ENCODE assay signal across 8 mouse cellular contexts in the genomic region with DNA sequence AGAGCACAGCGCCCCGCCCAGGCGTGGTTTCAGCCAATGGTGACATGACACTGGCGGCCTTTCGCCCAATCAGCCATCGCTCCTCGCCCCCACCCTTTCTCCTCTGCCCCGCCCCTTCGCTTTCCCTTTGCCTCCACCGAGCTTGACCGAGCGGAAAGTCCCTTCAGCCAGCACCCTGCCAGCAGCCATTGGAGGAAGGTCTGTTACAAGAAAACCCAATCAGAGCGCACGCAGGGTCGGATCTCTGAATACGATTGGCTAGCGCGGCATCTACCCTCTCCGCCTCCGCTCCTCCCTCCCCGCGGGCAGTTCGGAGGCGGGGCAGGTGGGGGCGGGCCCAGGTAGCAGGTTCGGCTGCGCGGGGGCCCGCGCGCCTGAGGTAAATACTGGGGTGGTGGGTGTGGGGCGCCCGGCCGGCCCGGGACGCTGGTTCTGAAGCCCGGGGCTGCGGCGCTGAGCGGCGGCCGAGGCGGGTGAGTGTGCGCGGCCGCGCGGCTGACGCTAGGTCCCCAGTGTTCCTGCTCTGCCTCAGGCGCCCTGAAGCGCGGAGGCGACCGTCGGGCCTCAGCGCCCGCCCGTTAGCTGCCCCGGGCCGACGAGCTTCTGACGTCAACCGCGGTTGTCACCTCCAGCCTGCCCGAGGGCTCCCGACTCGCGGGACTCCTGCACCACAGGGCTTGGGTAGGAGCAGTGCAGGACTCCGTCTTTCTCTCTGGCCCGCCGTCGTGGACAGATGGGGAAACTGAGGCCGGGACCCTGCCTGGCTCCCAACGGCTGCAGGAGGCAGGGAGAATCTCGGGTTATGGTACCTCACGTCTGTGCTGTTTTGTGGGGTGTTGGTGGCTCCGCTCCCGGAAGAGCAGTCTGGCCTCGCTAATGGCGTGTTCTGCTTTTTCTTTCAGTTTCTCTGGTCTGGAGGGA. TPM values are rescaled to one million over a fixed set of nuclear protein-coding genes. Genes with fewer than 3 reads are reported as not detected.
DNase-seq lines count a peak whose midpoint lies in the region; ATAC-seq and TF ChIP-seq lines count a peak whose summit lies in the region.

A gene (plus strand): TSS at position 308 of the 921 bp plus-strand sequence.

- DNase-seq in CH12.LX (ENCODE audit: extremely low read depth), result peak; percentile 99
- peak; percentile 97 for DNase-seq in c-Kit-positive CD71-positive TER-119-negative erythroid progenitor cells, embryonic 14.5 days (ENCODE audit: low read depth)
- DNase-seq in forebrain, embryonic 11.5 days (ENCODE audit: low spot score), result peak; percentile 99
- peak; percentile 99 for DNase-seq in kidney, postnatal 36 days
- DNase-seq in telencephalon, adult 2 months (ENCODE audit: low read depth, low spot score), result peak; percentile 99

- TF ChIP-seq EP300 in CH12.LX (IDR thresholded peaks at IDR 0.05; ENCODE audit: low read length), result no peak

- dilution Hi-C loops in CH12.LX (cut with MboI; ENCODE audit: extremely low pct_ligation_motif_present, extremely low pct_unique_long_range_greater_than_20kb, low sequenced_read_pairs), result no loop called here

- H3K4me1 ChIP-seq in CH12.LX (ENCODE audit: control insufficient read depth in 1 of 2, insufficient read depth in 2 of 2), result peaks cover 4 to 53% of the 10 kb centered on the region in 2 experiments
- no peaks in the 10 kb centered on the region for H3K4me1 ChIP-seq in forebrain, embryonic 11.5 days (replicated peaks; ENCODE audit: control insufficient read depth, insufficient read depth, low read length)
- peaks cover 8% of the 10 kb centered on the region for H3K4me1 ChIP-seq in heart, embryonic 16.5 days (ENCODE audit: control insufficient read depth, insufficient read depth, low read length)
- peaks cover 25% of the 10 kb centered on the region for H3K4me1 ChIP-seq in liver, embryonic 15.5 days (replicated peaks)
- H3K4me1 ChIP-seq in neural tube, embryonic 12.5 days, result peaks cover 10% of the 10 kb centered on the region

- peaks cover 21% of the 10 kb centered on the region for H3K79me2 ChIP-seq in CH12.LX (replicated peaks; ENCODE audit: control insufficient read depth, extremely low read depth, insufficient read depth, poor library complexity, severe bottlenecking)

- peak within 1 kb of the TSS; percentile 99 for H3K4me2 ChIP-seq in CH12.LX (ENCODE audit: insufficient read depth, low read depth, poor library complexity, severe bottlenecking)
- H3K4me2 ChIP-seq in forebrain, embryonic 11.5 days (ENCODE audit: low read depth, low read length, severe bottlenecking), result peak within 1 kb of the TSS; percentile 82
- H3K4me2 ChIP-seq in heart, embryonic 16.5 days (ENCODE audit: low read depth, low read length), result peak within 1 kb of the TSS; percentile 82
- peak within 1 kb of the TSS; percentile 93 for H3K4me2 ChIP-seq in liver, embryonic 15.5 days
- H3K4me2 ChIP-seq in neural tube, embryonic 12.5 days (replicated peaks), result peak within 1 kb of the TSS; percentile 85

- H3K9ac ChIP-seq in CH12.LX (ENCODE audit: insufficient read depth, low read depth), result peak within 1 kb of the TSS; percentile 75
- peak within 1 kb of the TSS; percentile 62 for H3K9ac ChIP-seq in forebrain, embryonic 11.5 days (ENCODE audit: low read length)
- peak within 1 kb of the TSS; percentile 91 for H3K9ac ChIP-seq in heart, embryonic 16.5 days (ENCODE audit: low read length)
- peak within 1 kb of the TSS; percentile 82 for H3K9ac ChIP-seq in liver, embryonic 15.5 days
- peak within 1 kb of the TSS; percentile 79 for H3K9ac ChIP-seq in neural tube, embryonic 12.5 days

- peak within 1 kb of the TSS; percentile 93 for H3K27ac ChIP-seq in CH12.LX (ENCODE audit: insufficient read depth, low read depth)
- H3K27ac ChIP-seq in forebrain, embryonic 11.5 days (ENCODE audit: low read depth, low read length), result no peak within 1 kb of the TSS
- H3K27ac ChIP-seq in heart, embryonic 16.5 days (ENCODE audit: low read length), result peak within 1 kb of the TSS; percentile 82
- H3K27ac ChIP-seq in liver, embryonic 15.5 days (replicated peaks), result peak within 1 kb of the TSS; percentile 81
- peak within 1 kb of the TSS; percentile 53 for H3K27ac ChIP-seq in neural tube, embryonic 12.5 days

- peak; percentile 65 for TF ChIP-seq POLR2A in CH12.LX (IDR thresholded peaks at IDR 0.05; ENCODE audit: low read depth, low read length)

- H3K27me3 ChIP-seq in CH12.LX (replicated peaks), result no peaks in the 10 kb centered on the region
- H3K27me3 ChIP-seq in forebrain, embryonic 11.5 days (ENCODE audit: control insufficient read depth, insufficient read depth, low read length), result no peaks in the 10 kb centered on the region
- no peaks in the 10 kb centered on the region for H3K27me3 ChIP-seq in heart, embryonic 16.5 days (ENCODE audit: control insufficient read depth, insufficient read depth, low read length)
- no peaks in the 10 kb centered on the region for H3K27me3 ChIP-seq in liver, embryonic 15.5 days
- 0 out of 2 replicates have a peak, but pooled peaks cover 5% of the 10 kb centered on the region for H3K27me3 ChIP-seq in neural tube, embryonic 12.5 days (replicated peaks)

- in situ Hi-C loops in CH12.LX (cut with MboI; ENCODE audit: low pct_ligation_motif_present, low pct_unique_long_range_greater_than_20kb, low sequenced_read_pairs), result no loop called here

- peak within 1 kb of the TSS; percentile 91 to 100 (median 95) for H3K4me3 ChIP-seq in CH12.LX (replicated peaks in 1 of 3; ENCODE audit: low read depth in 2 of 3, low read length in 2 of 3, poor library complexity in 1 of 3)
- H3K4me3 ChIP-seq in forebrain, embryonic 11.5 days (ENCODE audit: low read depth, low read length), result peak within 1 kb of the TSS; percentile 64
- peak within 1 kb of the TSS; percentile 90 for H3K4me3 ChIP-seq in heart, embryonic 16.5 days (ENCODE audit: low read length)
- peak within 1 kb of the TSS; percentile 92 for H3K4me3 ChIP-seq in liver, embryonic 15.5 days (replicated peaks)
- peak within 1 kb of the TSS; percentile 83 for H3K4me3 ChIP-seq in neural tube, embryonic 12.5 days

- peak; percentile 98 for ATAC-seq in forebrain, embryonic 11.5 days (replicated peaks; ENCODE audit: low FRiP score)
- peak; percentile 98 for ATAC-seq in heart, embryonic 16.5 days (replicated peaks; ENCODE audit: extremely low read depth, insufficient read depth, low FRiP score)
- peak; percentile 98 for ATAC-seq in liver, embryonic 15.5 days (ENCODE audit: insufficient read depth)
- ATAC-seq in neural tube, embryonic 12.5 days (ENCODE audit: low FRiP score, low read depth), result peak; percentile 99

- H3K36me3 ChIP-seq in CH12.LX (replicated peaks in 1 of 2; ENCODE audit: control insufficient read depth in 1 of 2, insufficient read depth in 1 of 2, low read length in 1 of 2), result no peaks in the 10 kb centered on the region
- no peaks in the 10 kb centered on the region for H3K36me3 ChIP-seq in forebrain, embryonic 11.5 days (ENCODE audit: control insufficient read depth, insufficient read depth, low read length)
- no peaks in the 10 kb centered on the region for H3K36me3 ChIP-seq in heart, embryonic 16.5 days (ENCODE audit: control insufficient read depth, insufficient read depth)
- H3K36me3 ChIP-seq in liver, embryonic 15.5 days (replicated peaks), result no peaks in the 10 kb centered on the region
- H3K36me3 ChIP-seq in neural tube, embryonic 12.5 days, result no peaks in the 10 kb centered on the region

- under 1% methylated on average over 79 of the region's 80 CpGs for WGBS in forebrain, embryonic 11.5 days
- WGBS in heart, embryonic 16.5 days, result under 1% methylated on average over 80 of the region's 80 CpGs
- under 1% methylated on average over 70 of the region's 80 CpGs for WGBS in liver, embryonic 15.5 days (ENCODE audit: insufficient replicate concordance)
- WGBS in neural tube, embryonic 12.5 days, result under 1% methylated on average over 80 of the region's 80 CpGs

- TF ChIP-seq RAD21 in CH12.LX (IDR thresholded peaks at IDR 0.05; ENCODE audit: low read depth, low read length), result no peak

- TF ChIP-seq CTCF in CH12.LX (conservative IDR thresholded peaks at IDR 0.05 in 1 of 2, IDR thresholded peaks at IDR 0.05 in 1 of 2; ENCODE audit: low read depth in 2 of 2, low read length in 2 of 2), result no peak

- no peaks in the 10 kb centered on the region for H3K9me3 ChIP-seq in CH12.LX (replicated peaks; ENCODE audit: low read length)
- H3K9me3 ChIP-seq in forebrain, embryonic 11.5 days (ENCODE audit: control insufficient read depth, low read length), result no peaks in the 10 kb centered on the region
- no peaks in the 10 kb centered on the region for H3K9me3 ChIP-seq in heart, embryonic 16.5 days (replicated peaks; ENCODE audit: control insufficient read depth, low read length)
- H3K9me3 ChIP-seq in liver, embryonic 15.5 days (replicated peaks), result no peaks in the 10 kb centered on the region
- H3K9me3 ChIP-seq in neural tube, embryonic 12.5 days, result no peaks in the 10 kb centered on the region

TF ChIP-seq in CH12.LX, 34 proteins besides CTCF, POLR2A, EP300 and RAD21 (continues in another document):
- TF ChIP-seq ELF1 (IDR thresholded peaks at IDR 0.05; ENCODE audit: low read depth, low read length) (peak; percentile 72), ETS1 (conservative IDR thresholded peaks at IDR 0.05; ENCODE audit: low read depth, low read length) (no peak; the same call in 1 of the 2 replicates), RCOR1 (conservative IDR thresholded peaks at IDR 0.05; ENCODE audit: low read depth, low read length) (no peak), MAZ (IDR thresholded peaks at IDR 0.05; ENCODE audit: low read depth, low read length) (peak; percentile 97), GABPA (IDR thresholded peaks at IDR 0.05; ENCODE audit: insufficient replicate concordance, low read depth, low read length) (no peak), MAX (IDR thresholded peaks at IDR 0.05; ENCODE audit: low read length) (no peak), SIN3A (IDR thresholded peaks at IDR 0.05; ENCODE audit: low read length) (no peak; the same call in 1 of the 2 replicates), BHLHE40 (IDR thresholded peaks at IDR 0.05; ENCODE audit: low read depth, low read length) (0 out of 2 replicates have a peak, but pooled peaks have one; percentile 36), PAX5 (IDR thresholded peaks at IDR 0.05; ENCODE audit: low read length) (no peak), ZC3H11A (IDR thresholded peaks at IDR 0.05; ENCODE audit: low read depth, low read length) (no peak), UBTF (IDR thresholded peaks at IDR 0.05; ENCODE audit: low read depth, low read length) (no peak; the same call in 1 of the 2 replicates), ZNF384 (IDR thresholded peaks at IDR 0.05; ENCODE audit: low read depth, low read length) (no peak), MXI1 (IDR thresholded peaks at IDR 0.05; ENCODE audit: low read depth, low read length) (peak; percentile 59; the same call in 1 of the 2 replicates)

RNA-seq across cellular contexts. Expression of the gene that starts here (rescaled TPM):
- total RNA-seq in CH12.LX (2012; rRNA removed) (19.4 and 20.2 TPM in 2 replicates), CH12.LX (2014; rRNA removed) (29.4 and 32.5 TPM in 2 replicates)
- 22.0 and 22.1 TPM in 2 replicates for polyA plus RNA-seq in CH12.LX (2012; ENCODE audit: insufficient read length, low read depth)
- 12.9 and 13.2 TPM in 2 replicates for polyA plus RNA-seq in forebrain, embryonic 11.5 days (2014; fragmentation: Nextera tagmentation; extraction: Ambion mirVana)
- 11.0 and 12.7 TPM in 2 replicates for polyA plus RNA-seq in heart, embryonic 16.5 days (2015; fragmentation: Nextera tagmentation; extraction: Ambion mirVana)
- polyA plus RNA-seq in liver, embryonic 15.5 days (2015; fragmentation: Nextera tagmentation; extraction: Ambion mirVana), result 6.1 and 6.6 TPM in 2 replicates
- 15.8 and 18.6 TPM in 2 replicates for polyA plus RNA-seq in neural tube, embryonic 12.5 days (2016; fragmentation: Nextera tagmentation; extraction: Ambion mirVana)
